Comparison of ENCODE assay signal across 21 mouse cellular contexts in the genomic region with DNA sequence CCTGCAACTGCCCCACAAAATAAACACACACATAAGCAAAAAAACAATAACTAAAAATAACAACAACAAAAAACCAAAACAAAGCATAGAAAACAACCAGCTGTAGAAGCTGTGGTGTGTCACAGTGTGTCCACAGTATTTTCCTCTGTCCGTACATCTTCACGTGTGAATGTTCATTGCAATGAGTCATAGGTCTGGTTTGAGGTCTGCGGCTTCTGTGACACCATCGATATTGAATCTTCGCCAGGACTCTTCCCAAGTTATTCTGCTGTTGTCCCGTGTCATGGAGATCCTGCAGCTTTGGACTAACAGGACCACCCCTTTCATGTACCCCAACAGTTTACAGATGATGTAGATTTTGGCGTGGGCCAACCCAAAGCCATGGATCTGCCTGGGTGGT.
A peak's percentile ranks its signal among the peaks of the same experiment; 100 is the strongest.
DNase-seq lines count a peak whose midpoint lies in the region.
"Had no signal": no experiment of that assay in that cellular context is flagged by ENCODE, and none has a peak within 500 bp of the region (broad histone marks: within the 10 kb centered on the region; RNA-seq: fewer than 3 reads in every experiment).

No protein-coding gene starts in this region.

- DNase-seq in 3134 (ENCODE audit: extremely low read depth, insufficient read length, low spot score): peak; percentile 39
- DNase-seq in 416B (ENCODE audit: low read depth): peak; percentile 71
- DNase-seq in NIH3T3 (ENCODE audit: low read depth): peak; percentile 65
- no peak for DNase-seq in midbrain, embryonic 10.5 days (ENCODE audit: low spot score)
- no peak for DNase-seq in spleen, postnatal 36 days (ENCODE audit: low spot score in 2 of 2)
- DNase-seq in adrenal gland, postnatal 25 days: no peak
- DNase-seq: adrenal gland, adult 2 months; adrenal gland, postnatal 10 days; adrenal gland, postnatal 36 days; cerebellum, adult 11-12 months; cerebellum, adult 2 months; cerebellum, adult 9-10 months; cerebellum, postnatal 10 days; cerebellum, postnatal 25 days; forebrain, postnatal 0 days had no signal

- no peaks in the 10 kb centered on the region for H3K36me3 ChIP-seq in midbrain, embryonic 10.5 days
- H3K36me3 ChIP-seq: embryonic facial prominence, embryonic 10.5 days; embryonic facial prominence, embryonic 12.5 days; forebrain, embryonic 15.5 days; G1E had no signal

- no peaks in the 10 kb centered on the region for H3K9me3 ChIP-seq in midbrain, embryonic 10.5 days (replicated peaks)
- H3K9me3 ChIP-seq: embryonic facial prominence, embryonic 10.5 days; embryonic facial prominence, embryonic 12.5 days; forebrain, embryonic 13.5 days; forebrain, embryonic 15.5 days had no signal

- H3K4me3 ChIP-seq in midbrain, embryonic 10.5 days: no peak overlapping the region
- H3K4me3 ChIP-seq: embryonic facial prominence, embryonic 10.5 days; embryonic facial prominence, embryonic 12.5 days; forebrain, embryonic 13.5 days; forebrain, embryonic 15.5 days had no signal

- H3K27me3 ChIP-seq in midbrain, embryonic 10.5 days (ENCODE audit: low read depth, poor library complexity, severe bottlenecking): no peaks in the 10 kb centered on the region
- H3K27me3 ChIP-seq: CH12.LX; embryonic facial prominence, embryonic 12.5 days; forebrain, embryonic 13.5 days; forebrain, embryonic 15.5 days had no signal

- no peaks in the 10 kb centered on the region for H3K4me1 ChIP-seq in midbrain, embryonic 10.5 days
- H3K4me1 ChIP-seq: embryonic facial prominence, embryonic 10.5 days; embryonic facial prominence, embryonic 12.5 days; forebrain, embryonic 13.5 days; forebrain, embryonic 15.5 days had no signal

- WGBS in midbrain, embryonic 10.5 days: 89% methylated on average over 7 of the region's 7 CpGs

- H3K27ac ChIP-seq in midbrain, embryonic 10.5 days (replicated peaks): no peak overlapping the region
- H3K27ac ChIP-seq: embryonic facial prominence, embryonic 10.5 days; embryonic facial prominence, embryonic 12.5 days; forebrain, embryonic 13.5 days; forebrain, embryonic 15.5 days had no signal

Comparison
In these comparisons a context has a peak if more than half of its experiments do, and no peak if none do; other contexts are left out.
1. DNase-seq: peak in 3134 (single experiment), 416B (single experiment) and NIH3T3 (single experiment); none in midbrain, embryonic 10.5 days (single experiment), spleen, postnatal 36 days (0 of 2) and adrenal gland, postnatal 25 days (single experiment).